Mouse (Mus musculus) heart, postnatal 0 days (tissue): ENCODE measurements at regions not wholly inside any gene's neighbourhood (a gene's known extent, or its start where the extent isn't known, plus 50 kb on each side); places are given as distances from the start of the nearest gene placed in this dataset.

Experiments used
- ATAC-seq: fragments of 200-750 bp; cut with Nextera tagmentation; 2 replicates; pipeline ENCODE4 v1.8.0; 2017; ENCODE audit warnings: low read depth, moderate number of reproducible peaks, moderate library complexity; ENCODE audit not compliant: insufficient read depth
- DNase-seq: peaks from one replicate; pipeline ENCODE4 v3.0.0-alpha.2; 2016; ENCODE audit warnings: low spot score
- H3K27ac ChIP-seq: fragments of 300-500 bp; sonication (generic); 2 replicates; pipeline ENCODE4 v1.5.1; 2014; ENCODE audit warnings: low read depth, mild to moderate bottlenecking
- H3K27me3 ChIP-seq: fragments of 300-500 bp; sonication (generic); 2 replicates; pipeline ENCODE4 v1.6.1; 2014; ENCODE audit warnings: low read length, mixed read lengths; ENCODE audit not compliant: control insufficient read depth, insufficient read depth
- H3K36me3 ChIP-seq: fragments of 300-500 bp; sonication (generic); replicated peaks from 2 replicates; pipeline ENCODE4 v1.6.1; 2014; ENCODE audit warnings: low read length, mixed read lengths; ENCODE audit not compliant: control insufficient read depth, insufficient read depth
- H3K4me1 ChIP-seq: fragments of 300-500 bp; sonication (generic); 2 replicates; pipeline ENCODE4 v1.6.1; 2014; ENCODE audit warnings: antibody characterized with exemption; ENCODE audit not compliant: control insufficient read depth, insufficient read depth
- H3K4me2 ChIP-seq: fragments of 300-500 bp; sonication (generic); 2 replicates; pipeline ENCODE4 v1.6.1; 2014; ENCODE audit warnings: low read depth, mild to moderate bottlenecking, low read length, moderate library complexity
- H3K4me3 ChIP-seq: fragments of 300-500 bp; sonication (generic); 2 replicates; pipeline ENCODE4 v1.5.1; 2014; ENCODE audit warnings: low read depth, low read length
- H3K9ac ChIP-seq: fragments of 300-500 bp; sonication (generic); replicated peaks from 2 replicates; pipeline ENCODE4 v1.6.1; 2014; ENCODE audit warnings: low read depth, low read length, mixed read lengths
- H3K9me3 ChIP-seq: fragments of 300-500 bp; sonication (generic); replicated peaks from 2 replicates; pipeline ENCODE4 v1.6.1; 2016; ENCODE audit warnings: low read length; ENCODE audit not compliant: control insufficient read depth
- CTCF ChIP-seq: IDR thresholded peaks from 2 replicates; pipeline ENCODE4 v1.5.1; 2016; ENCODE audit warnings: antibody characterized with exemption, control low read depth, low read depth
- EP300 ChIP-seq: IDR thresholded peaks from 2 replicates; pipeline ENCODE4 v1.6.1; 2016; ENCODE audit warnings: antibody characterized with exemption, low read depth
- WGBS: fragments of 180-500 bp; shearing (Covaris S2); extraction: QIAGEN DNeasy Blood & Tissue Kit; methylation state at CpG from one replicate; pipeline ENCODE4 v1.1.7; 2014; 5-methylcytosine and 5-hydroxymethylcytosine counted together

DNA sequence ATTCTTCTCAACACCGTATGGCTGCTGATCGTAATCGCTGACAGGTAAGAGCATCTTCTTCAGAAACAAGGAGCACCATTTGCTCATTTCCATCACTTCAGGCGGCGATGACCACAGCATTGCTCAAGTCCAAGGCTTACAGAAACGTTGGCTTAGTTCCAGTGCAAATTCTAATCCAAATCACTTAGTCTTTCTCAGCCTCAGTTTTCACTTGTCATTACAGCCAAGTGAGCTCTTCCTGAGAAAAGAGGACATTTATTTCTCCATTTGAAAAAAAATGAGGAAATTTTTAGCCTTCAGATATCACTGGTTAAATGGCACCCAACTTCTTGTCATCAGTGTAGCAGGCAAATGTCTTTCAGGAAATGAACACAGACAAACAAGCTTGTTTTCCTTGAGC lies 246.8 kb upstream of the Tars start:
- no peak overlapping the region for H3K4me2 ChIP-seq
- no peaks in the 10 kb centered on the region for H3K9me3 ChIP-seq
- no peak overlapping the region for H3K9ac ChIP-seq
- DNase-seq (no peak), ATAC-seq (no peak)
- 81% methylated on average over 6 of the region's 6 CpGs for WGBS
- no peaks in the 10 kb centered on the region for H3K27me3 ChIP-seq
- H3K4me3 ChIP-seq = no peak overlapping the region
- H3K4me1 ChIP-seq = no peaks in the 10 kb centered on the region
- no peak for TF ChIP-seq CTCF
- H3K36me3 ChIP-seq = no peaks in the 10 kb centered on the region
- no peak overlapping the region for H3K27ac ChIP-seq

DNA sequence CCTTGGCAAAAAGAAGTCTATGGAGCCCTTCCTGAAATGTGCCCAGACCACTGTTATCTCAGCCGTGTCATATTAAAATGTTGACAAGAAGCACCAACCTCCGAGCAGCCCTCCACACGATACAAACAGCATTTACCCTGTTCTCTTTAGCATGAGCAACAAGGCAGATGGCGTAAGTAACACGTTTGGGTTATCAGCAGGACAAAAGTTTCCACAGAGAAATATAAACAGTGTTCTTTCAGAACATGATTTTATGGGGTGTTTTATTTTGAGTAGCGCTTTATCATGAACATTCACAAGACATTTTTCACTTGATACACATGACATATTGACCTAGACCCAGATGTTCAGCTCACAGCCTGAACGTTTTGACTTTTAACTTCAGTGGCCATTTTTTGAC lies 245.3 kb upstream of the Tars start:
- DNase-seq = no peak
- TF ChIP-seq CTCF = no peak
- no peak for TF ChIP-seq EP300
- Histone ChIP-seq H3K9ac (no peak overlapping the region), H3K36me3 (no peaks in the 10 kb centered on the region), H3K4me2 (no peak overlapping the region), H3K4me3 (no peak overlapping the region), H3K4me1 (no peaks in the 10 kb centered on the region), H3K27me3 (no peaks in the 10 kb centered on the region), H3K9me3 (no peaks in the 10 kb centered on the region), H3K27ac (no peak overlapping the region)
- ATAC-seq = no peak
- WGBS = 48% methylated on average over 7 of the region's 7 CpGs

DNA sequence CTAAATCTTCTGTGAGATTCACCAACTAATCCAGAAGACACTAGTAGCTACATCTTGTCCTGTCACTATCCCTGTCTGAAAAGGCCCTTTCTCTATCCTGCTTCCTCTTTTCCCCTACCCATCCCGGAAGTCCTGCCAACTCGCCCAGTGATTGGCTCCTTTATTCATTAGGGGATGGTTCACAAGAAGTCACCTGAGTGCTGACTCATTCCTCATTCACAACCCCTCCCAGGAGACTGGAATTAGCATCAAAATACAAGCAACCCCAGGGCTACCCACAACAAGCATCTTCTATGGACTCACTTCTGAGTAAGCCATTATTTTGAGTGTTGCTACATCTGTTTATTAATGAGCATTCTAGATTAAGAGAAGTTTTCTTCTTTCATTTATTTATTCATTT lies 231.2 kb upstream of the Tars start:
- DNase-seq (no peak), ATAC-seq (no peak)
- H3K27me3 ChIP-seq = no peaks in the 10 kb centered on the region
- H3K4me2 ChIP-seq = no peak overlapping the region
- H3K9me3 ChIP-seq = no peaks in the 10 kb centered on the region
- H3K36me3 ChIP-seq = no peaks in the 10 kb centered on the region
- WGBS = 71% methylated on average over 2 of the region's 2 CpGs
- no peak overlapping the region for H3K27ac ChIP-seq
- H3K9ac ChIP-seq = no peak overlapping the region
- TF ChIP-seq EP300 = no peak
- no peak overlapping the region for H3K4me3 ChIP-seq
- no peaks in the 10 kb centered on the region for H3K4me1 ChIP-seq

DNA sequence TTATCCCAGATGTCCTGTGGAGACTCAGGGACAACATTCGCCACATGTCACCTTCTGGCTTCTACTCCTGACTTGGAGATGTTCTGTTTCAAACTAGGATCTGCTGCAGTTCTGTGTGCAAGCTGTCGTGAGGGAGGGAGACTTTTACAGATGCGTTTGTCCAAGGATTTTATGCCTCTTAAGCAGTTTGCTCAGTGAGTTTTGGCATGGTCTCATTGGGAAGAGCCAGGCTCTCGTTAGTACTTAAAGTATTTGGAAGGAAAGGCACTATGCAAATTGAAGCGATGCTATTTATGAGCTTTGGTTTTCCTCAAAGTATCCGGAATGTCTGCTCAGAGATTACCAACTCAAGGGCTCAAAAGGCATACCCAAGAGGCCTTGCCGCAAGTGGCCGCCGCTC lies 227.0 kb upstream of the Tars start:
- no peak for DNase-seq
- WGBS = 60% methylated on average over 9 of the region's 9 CpGs

DNA sequence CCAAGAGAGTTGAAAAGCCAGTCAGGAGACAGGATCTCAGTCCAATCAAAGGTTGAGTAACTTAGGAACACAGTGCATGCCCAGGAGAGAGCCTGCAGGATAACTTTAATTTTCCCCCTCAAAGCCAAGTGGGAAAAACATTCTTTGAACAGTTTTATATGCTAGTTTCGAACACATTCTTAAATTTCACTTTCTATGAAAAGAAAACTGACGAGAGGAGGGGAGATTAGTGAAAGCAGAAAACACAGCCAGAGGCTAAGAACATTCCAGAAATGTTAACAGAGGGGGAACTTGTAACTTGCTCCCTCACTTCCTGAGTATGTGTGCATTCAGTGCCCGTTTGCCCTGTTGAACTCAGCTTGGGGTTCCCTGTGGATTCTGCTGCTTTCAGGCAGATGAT lies 213.0 kb upstream of the Tars start:
- H3K4me1 ChIP-seq = no peaks in the 10 kb centered on the region
- no peak for ATAC-seq
- WGBS = 27% methylated on average over 3 of the region's 3 CpGs
- no peaks in the 10 kb centered on the region for H3K9me3 ChIP-seq
- H3K9ac ChIP-seq = no peak overlapping the region
- DNase-seq = no peak
- TF ChIP-seq CTCF (no peak), EP300 (no peak)
- no peak overlapping the region for H3K4me3 ChIP-seq
- no peak overlapping the region for H3K4me2 ChIP-seq
- H3K27ac ChIP-seq = no peak overlapping the region
- no peaks in the 10 kb centered on the region for H3K27me3 ChIP-seq
- H3K36me3 ChIP-seq = no peaks in the 10 kb centered on the region

More for the DNA sequence above, 227.0 kb upstream of the Tars start:
- Histone ChIP-seq H3K9ac (no peak overlapping the region), H3K27me3 (no peaks in the 10 kb centered on the region), H3K4me2 (peak overlapping the region; percentile 34), H3K4me1 (no peaks in the 10 kb centered on the region), H3K27ac (no peak overlapping the region), H3K4me3 (no peak overlapping the region), H3K36me3 (no peaks in the 10 kb centered on the region), H3K9me3 (no peaks in the 10 kb centered on the region)
- TF ChIP-seq CTCF (no peak), EP300 (no peak)
- ATAC-seq = no peak

DNA sequence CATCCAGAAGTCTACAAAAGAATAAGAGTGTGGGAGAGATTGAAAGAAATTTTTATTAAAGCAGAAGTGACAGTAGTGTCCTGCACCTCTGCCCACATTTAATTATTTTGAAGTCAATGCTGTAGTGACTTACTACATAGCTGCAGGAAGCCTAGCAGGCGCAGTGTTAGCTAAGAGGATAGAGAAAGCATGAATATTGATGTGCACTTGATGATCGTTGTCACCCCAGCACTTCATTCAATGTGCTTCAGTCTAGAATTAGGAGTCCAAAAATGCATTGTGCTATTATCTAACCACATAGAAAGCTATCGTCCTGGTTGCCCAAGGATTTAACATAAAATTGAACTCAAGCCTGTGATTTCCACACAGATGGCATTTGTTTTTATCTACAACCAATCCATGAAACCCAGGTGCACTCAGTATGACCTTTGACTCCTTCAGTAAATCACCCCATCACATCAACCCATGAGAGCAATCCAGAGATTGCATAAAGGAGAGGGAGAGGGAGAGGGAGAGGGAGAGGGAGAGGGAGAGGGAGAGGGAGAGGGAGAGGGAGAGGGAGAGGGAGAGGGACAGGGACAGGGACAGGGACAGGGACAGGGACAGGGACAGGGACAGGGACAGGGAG lies 210.7 kb upstream of the Tars start:
- 80% methylated on average over 3 of the region's 3 CpGs for WGBS
- no peak for TF ChIP-seq EP300
- no peak for TF ChIP-seq CTCF
- H3K27ac ChIP-seq = no peak overlapping the region
- DNase-seq (no peak), ATAC-seq (no peak)
- no peak overlapping the region for H3K4me2 ChIP-seq
- no peaks in the 10 kb centered on the region for H3K4me1 ChIP-seq
- no peaks in the 10 kb centered on the region for H3K9me3 ChIP-seq
- no peak overlapping the region for H3K9ac ChIP-seq
- H3K36me3 ChIP-seq = no peaks in the 10 kb centered on the region
- H3K4me3 ChIP-seq = no peak overlapping the region
- H3K27me3 ChIP-seq = no peaks in the 10 kb centered on the region
